Mouse (Mus musculus): Measurements from ENCODE around the gene Ispd. TPM values are rescaled to one million over a fixed set of nuclear protein-coding genes. Genes with fewer than 3 reads are reported as not detected.

The Ispd gene
- polyA plus RNA-seq, 1 experiment: 1.4 TPM

DNA sequence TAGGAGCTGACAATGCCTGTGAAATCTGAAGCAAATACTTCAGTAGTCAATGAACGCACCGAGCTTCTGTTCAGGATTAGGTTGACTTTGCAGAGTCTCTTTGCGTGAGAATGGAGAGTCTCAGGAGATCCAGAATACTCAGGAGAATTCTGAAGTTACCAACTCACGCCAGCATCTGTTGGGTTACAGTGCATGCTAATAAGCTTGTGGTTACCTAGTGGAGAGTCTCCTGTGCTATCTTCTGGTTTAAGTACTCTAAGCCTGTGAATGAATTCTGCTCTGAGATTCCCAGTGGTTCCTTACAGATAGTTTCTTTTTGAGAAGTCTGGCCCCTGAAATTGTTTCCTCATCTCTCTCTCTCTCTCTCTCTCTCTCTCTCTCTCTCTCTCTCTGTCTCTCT is 343.0 kb downstream of the Ispd start:
- TF ChIP-seq MYOD1 (IDR thresholded peaks at IDR 0.05; ENCODE audit: control insufficient read depth, insufficient read length, low read depth) (no peak), MAX (IDR thresholded peaks at IDR 0.05) (no peak), CEBPB (IDR thresholded peaks at IDR 0.05; ENCODE audit: low read depth) (no peak), USF1 (IDR thresholded peaks at IDR 0.05; ENCODE audit: low read depth) (no peak), FOSL1 (IDR thresholded peaks at IDR 0.05; ENCODE audit: insufficient read depth, low read length, poor library complexity, severe bottlenecking) (no peak), MYOG (IDR thresholded peaks at IDR 0.05; ENCODE audit: control insufficient read depth, extremely low read depth, insufficient read length) (no peak)
- H3ac ChIP-seq (ENCODE audit: control insufficient read depth, insufficient read length, low read depth): no peak overlapping the region
- no peaks in the 10 kb centered on the region for H3K36me3 ChIP-seq (ENCODE audit: control insufficient read depth, insufficient read depth)
- H3K27me3 ChIP-seq (ENCODE audit: control insufficient read depth, insufficient read depth, insufficient read length): no peaks in the 10 kb centered on the region
- H3K79me2 ChIP-seq (ENCODE audit: control insufficient read depth, insufficient read depth): no peaks in the 10 kb centered on the region
- no peak overlapping the region for H3K4me3 ChIP-seq (ENCODE audit: insufficient read depth, poor library complexity, severe bottlenecking)
- no peaks in the 10 kb centered on the region for H3K79me3 ChIP-seq (ENCODE audit: low read depth)

- Histone ChIP-seq H3K4me3 (ENCODE audit: insufficient read depth, poor library complexity, severe bottlenecking) (no peak overlapping the region), H3K27me3 (ENCODE audit: control insufficient read depth, insufficient read depth, insufficient read length) (no peaks in the 10 kb centered on the region), H3K36me3 (ENCODE audit: control insufficient read depth, insufficient read depth) (no peaks in the 10 kb centered on the region), H3K79me2 (ENCODE audit: control insufficient read depth, insufficient read depth) (no peaks in the 10 kb centered on the region), H3ac (ENCODE audit: control insufficient read depth, insufficient read length, low read depth) (no peak overlapping the region), H3K79me3 (ENCODE audit: low read depth) (no peaks in the 10 kb centered on the region)
- TF ChIP-seq CEBPB (IDR thresholded peaks at IDR 0.05; ENCODE audit: low read depth) (no peak), CTCF (IDR thresholded peaks at IDR 0.05; ENCODE audit: control insufficient read depth, insufficient read depth, insufficient read length) (no peak), FOSL1 (IDR thresholded peaks at IDR 0.05; ENCODE audit: insufficient read depth, low read length, poor library complexity, severe bottlenecking) (no peak), MAX (IDR thresholded peaks at IDR 0.05) (no peak), MYOG (IDR thresholded peaks at IDR 0.05; ENCODE audit: control insufficient read depth, extremely low read depth, insufficient read length) (no peak), MYOD1 (IDR thresholded peaks at IDR 0.05; ENCODE audit: control insufficient read depth, insufficient read length, low read depth) (no peak), USF1 (IDR thresholded peaks at IDR 0.05; ENCODE audit: low read depth) (no peak)
Measured at GRCm38 (mm10) chr12:36725250-36725649, 344.0 kb downstream of the Ispd start.

GRCm38 (mm10) chr12:36726026-36726425 is 344.8 kb downstream of the Ispd start:
- Histone ChIP-seq H3K79me2 (ENCODE audit: control insufficient read depth, insufficient read depth) (no peaks in the 10 kb centered on the region), H3ac (ENCODE audit: control insufficient read depth, insufficient read length, low read depth) (no peak overlapping the region), H3K27me3 (ENCODE audit: control insufficient read depth, insufficient read depth, insufficient read length) (no peaks in the 10 kb centered on the region), H3K36me3 (ENCODE audit: control insufficient read depth, insufficient read depth) (no peaks in the 10 kb centered on the region), H3K79me3 (ENCODE audit: low read depth) (no peaks in the 10 kb centered on the region), H3K4me3 (ENCODE audit: insufficient read depth, poor library complexity, severe bottlenecking) (no peak overlapping the region)
- no peak for TF ChIP-seq MYOG (IDR thresholded peaks at IDR 0.05; ENCODE audit: control insufficient read depth, extremely low read depth, insufficient read length)
- no peak for TF ChIP-seq USF1 (IDR thresholded peaks at IDR 0.05; ENCODE audit: low read depth)
- TF ChIP-seq FOSL1 (IDR thresholded peaks at IDR 0.05; ENCODE audit: insufficient read depth, low read length, poor library complexity, severe bottlenecking): no peak
- TF ChIP-seq MAX (IDR thresholded peaks at IDR 0.05): no peak
- TF ChIP-seq MYOD1 (IDR thresholded peaks at IDR 0.05; ENCODE audit: control insufficient read depth, insufficient read length, low read depth): no peak
- TF ChIP-seq CTCF (IDR thresholded peaks at IDR 0.05; ENCODE audit: control insufficient read depth, insufficient read depth, insufficient read length): no peak
- TF ChIP-seq CEBPB (IDR thresholded peaks at IDR 0.05; ENCODE audit: low read depth): no peak

DNA sequence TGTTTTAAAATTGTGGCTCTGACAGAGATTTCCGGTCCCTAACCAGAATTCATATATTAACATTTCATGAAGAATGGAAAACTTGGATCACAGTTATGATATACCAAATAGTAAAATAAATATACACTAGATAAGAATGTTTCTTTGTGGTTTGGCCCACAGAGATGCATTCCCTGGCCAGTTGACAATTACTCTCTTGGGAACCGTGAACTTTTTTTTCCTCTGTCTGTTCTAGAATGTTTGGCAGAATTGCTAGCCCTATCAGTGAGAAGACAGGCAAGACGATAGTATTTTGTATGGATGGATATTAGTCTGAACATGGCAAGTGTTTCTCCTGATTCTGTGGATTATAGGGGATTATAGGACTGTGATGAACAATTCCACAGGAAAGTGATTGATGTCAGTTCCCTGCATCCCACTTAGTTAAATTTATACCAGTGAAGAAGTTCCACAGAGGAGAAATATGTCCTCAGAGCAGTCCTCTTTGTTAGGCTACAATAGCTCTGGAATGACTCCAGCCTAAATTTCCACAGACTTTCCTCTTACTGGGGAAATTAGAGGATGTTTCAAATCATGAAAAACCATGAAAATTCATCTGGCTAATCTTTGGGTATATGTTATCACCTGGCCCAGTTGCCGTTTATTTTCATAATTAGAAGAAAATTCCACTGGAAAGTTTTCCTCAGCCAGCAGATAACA is 352.6 kb downstream of the Ispd start:
- Histone ChIP-seq H3K27me3 (ENCODE audit: control insufficient read depth, insufficient read depth, insufficient read length) (no peaks in the 10 kb centered on the region), H3K79me3 (ENCODE audit: low read depth) (no peaks in the 10 kb centered on the region), H3K36me3 (ENCODE audit: control insufficient read depth, insufficient read depth) (no peaks in the 10 kb centered on the region), H3K4me3 (ENCODE audit: insufficient read depth, poor library complexity, severe bottlenecking) (no peak overlapping the region), H3ac (ENCODE audit: control insufficient read depth, insufficient read length, low read depth) (no peak overlapping the region), H3K79me2 (ENCODE audit: control insufficient read depth, insufficient read depth) (no peaks in the 10 kb centered on the region)
- no peak for TF ChIP-seq MYOD1 (IDR thresholded peaks at IDR 0.05; ENCODE audit: control insufficient read depth, insufficient read length, low read depth)

Other genes with a start within 250 kb of the Ispd start
- gene Ankmy2, start 224.3 kb upstream of the Ispd start, polyA plus RNA-seq (2012; fragmentation: generic; extraction: Trizol): 8.3 TPM
- gene Bzw2, start 223.4 kb upstream of the Ispd start, polyA plus RNA-seq (2012; fragmentation: generic; extraction: Trizol): 101 TPM
- not detected for gene Lrrc72, start 128.1 kb upstream of the Ispd start, polyA plus RNA-seq (2012; fragmentation: generic; extraction: Trizol)
- not detected for gene Sostdc1, start 67.3 kb upstream of the Ispd start, polyA plus RNA-seq (2012; fragmentation: generic; extraction: Trizol)
- 0.43 TPM for gene D630036H23Rik, start 731 bp downstream of the Ispd start, polyA plus RNA-seq (2012; fragmentation: generic; extraction: Trizol)